Mouse (Mus musculus) liver, embryonic 14.5 days (tissue): Measurements from ENCODE around the gene Qsox1. TPM values are rescaled to one million over a fixed set of nuclear protein-coding genes. Genes with fewer than 3 reads are reported as not detected.

Source experiments
- ATAC-seq: fragments of 200-750 bp; cut with Nextera tagmentation; 2 replicates; pipeline ENCODE4 v1.8.0; 2017; ENCODE audit warnings: moderate number of reproducible peaks, mild to moderate bottlenecking, moderate library complexity; ENCODE audit not compliant: insufficient read depth
- DNase-seq, 3 experiments: peaks; one replicate each; pipeline ENCODE4 v3.0.0-alpha.2; 2012 to 2013; ENCODE audit warnings: low read depth in 3 of 3, low spot score in 3 of 3
- H3K27ac ChIP-seq: fragments of 300-500 bp; sonication (generic); 2 replicates; pipeline ENCODE4 v1.5.1; 2014; ENCODE audit warnings: moderate library complexity, mild to moderate bottlenecking, control low read depth, inconsistent platforms
- H3K27me3 ChIP-seq: fragments of 300-500 bp; sonication (generic); 2 replicates; pipeline ENCODE4 v1.6.1; 2014; ENCODE audit warnings: mild to moderate bottlenecking, low read length, moderate library complexity; ENCODE audit not compliant: control insufficient read depth, insufficient read depth
- H3K36me3 ChIP-seq: fragments of 300-500 bp; sonication (generic); replicated peaks from 2 replicates; pipeline ENCODE4 v1.6.1; 2014; ENCODE audit warnings: low read depth; ENCODE audit not compliant: control insufficient read depth, insufficient read depth
- H3K4me1 ChIP-seq, 2 experiments: fragments of 200-500 bp in 1 of 2; fragments of 300-500 bp in 1 of 2; sonication (generic) in 1 of 2; replicated peaks; 2 replicates each; pipeline ENCODE4 v1.6.1; 2012 to 2014; ENCODE audit warnings: antibody characterized with exemption in 1 of 2, inconsistent platforms in 1 of 2, low read length in 1 of 2; ENCODE audit not compliant: control insufficient read depth in 2 of 2, insufficient read depth in 2 of 2
- H3K4me2 ChIP-seq: fragments of 300-500 bp; sonication (generic); 2 replicates; pipeline ENCODE4 v1.6.1; 2014; ENCODE audit warnings: low read depth, mild to moderate bottlenecking, control low read depth, moderate library complexity
- H3K4me3 ChIP-seq, 2 experiments: fragments of 200-500 bp in 1 of 2; fragments of 300-500 bp in 1 of 2; sonication (generic) in 1 of 2; 2 replicates each; pipeline ENCODE4 v1.5.1; 2012 to 2014; ENCODE audit warnings: low read depth in 2 of 2, low read length in 2 of 2, mild to moderate bottlenecking in 2 of 2, control low read depth in 1 of 2, inconsistent platforms in 1 of 2, moderate library complexity in 1 of 2; ENCODE audit not compliant: insufficient read depth in 1 of 2
- H3K9ac ChIP-seq: fragments of 300-500 bp; sonication (generic); replicated peaks from 2 replicates; pipeline ENCODE4 v1.6.1; 2014; ENCODE audit warnings: mild to moderate bottlenecking, control low read depth, moderate library complexity
- H3K9me3 ChIP-seq: fragments of 300-500 bp; sonication (generic); 2 replicates; pipeline ENCODE4 v1.6.1; 2016; ENCODE audit warnings: low read length, mixed read lengths; ENCODE audit not compliant: control insufficient read depth
- CTCF ChIP-seq: IDR thresholded peaks from 2 replicates; pipeline ENCODE4 v1.5.1; 2016; ENCODE audit warnings: antibody characterized with exemption, low read depth, control low read depth
- EP300 ChIP-seq: IDR thresholded peaks from 2 replicates; pipeline ENCODE4 v1.6.1; 2016; ENCODE audit warnings: antibody characterized with exemption, low read depth
- WGBS: fragments of 180-500 bp; shearing (Covaris S2); extraction: QIAGEN DNeasy Blood & Tissue Kit; methylation state at CpG from one replicate; pipeline ENCODE4 v1.1.7; 2014; ENCODE audit not compliant: insufficient replicate concordance; 5-methylcytosine and 5-hydroxymethylcytosine counted together
- polyA plus RNA-seq, 2 experiments: library from polyadenylated mRNA; depleted of rRNA in 1 of 2; stranded (reverse) in 1 of 2; unstranded in 1 of 2; fragments of >200 nt; fragmentation: Nextera tagmentation in 1 of 2; extraction: Ambion mirVana in 1 of 2; gene quantifications; 2 replicates each; pipeline versions ENCODE4 v1.2.1 to v1.2.3; 2012 to 2014

Gene Qsox1
- polyA plus RNA-seq, 2 experiments: 11.0 to 16.5 TPM

GRCm38 (mm10) chr1:155795791-155796233 lies 16.9 kb downstream of the Qsox1 start:
- Histone ChIP-seq H3K9me3 (no peaks in the 10 kb centered on the region), H3K27me3 (no peaks in the 10 kb centered on the region), H3K27ac (no peak overlapping the region), H3K4me3 (no peak overlapping the region), H3K9ac (no peak overlapping the region), H3K36me3 (no peaks in the 10 kb centered on the region; the same call in 1 of the 2 replicates), H3K4me1 (peaks cover 0 to 7% of the 10 kb centered on the region in 2 experiments; a peak in 3 of 4 replicates), H3K4me2 (no peak overlapping the region)
- DNase-seq (no peak), ATAC-seq (no peak)
- 81% methylated on average over 5 of the region's 5 CpGs for WGBS
- no peak for TF ChIP-seq CTCF
- TF ChIP-seq EP300: no peak

- Histone ChIP-seq H3K9me3 (no peaks in the 10 kb centered on the region), H3K4me1 (peaks cover 0 to 7% of the 10 kb centered on the region in 2 experiments; a peak in 3 of 4 replicates), H3K36me3 (no peaks in the 10 kb centered on the region; the same call in 1 of the 2 replicates), H3K27me3 (no peaks in the 10 kb centered on the region), H3K4me3 (no peak overlapping the region), H3K27ac (no peak overlapping the region), H3K9ac (no peak overlapping the region), H3K4me2 (no peak overlapping the region)
- TF ChIP-seq EP300: no peak
- TF ChIP-seq CTCF: no peak
- DNase-seq (no peak), ATAC-seq (no peak)
- 75% methylated on average over 6 of the region's 6 CpGs for WGBS
These were observed 17.8 kb downstream of the Qsox1 start for GRCm38 (mm10) chr1:155794855-155795254.

- Histone ChIP-seq H3K4me1 (peaks cover 0 to 6% of the 10 kb centered on the region in 2 experiments; a peak in 2 of 4 replicates), H3K27me3 (no peaks in the 10 kb centered on the region), H3K4me2 (no peak overlapping the region), H3K36me3 (peaks cover 3% of the 10 kb centered on the region; the same call in 1 of the 2 replicates), H3K4me3 (no peak overlapping the region), H3K27ac (no peak overlapping the region), H3K9me3 (no peaks in the 10 kb centered on the region), H3K9ac (no peak overlapping the region)
- ATAC-seq (no peak), DNase-seq (no peak)
- TF ChIP-seq CTCF (peak; percentile 48), EP300 (no peak)
- WGBS: 45% methylated on average over 5 of the region's 5 CpGs
These were observed 20.8 kb downstream of the Qsox1 start for GRCm38 (mm10) chr1:155791919-155792318.

- no peak overlapping the region for H3K4me3 ChIP-seq
- no peaks in the 10 kb centered on the region for H3K9me3 ChIP-seq
- no peak overlapping the region for H3K9ac ChIP-seq
- no peak for TF ChIP-seq EP300
- no peak for TF ChIP-seq CTCF
- no peak overlapping the region for H3K27ac ChIP-seq
- no peaks in the 10 kb centered on the region for H3K27me3 ChIP-seq
- WGBS: 69% methylated on average over 16 of the region's 16 CpGs
- no peak overlapping the region for H3K4me2 ChIP-seq
- no peaks in the 10 kb centered on the region for H3K4me1 ChIP-seq
- no peak for ATAC-seq
- H3K36me3 ChIP-seq: peaks cover 3% of the 10 kb centered on the region; the same call in 1 of the 2 replicates
- no peak for DNase-seq
These were observed 22.3 kb downstream of the Qsox1 start for GRCm38 (mm10) chr1:155790111-155790974.

- 68% methylated on average over 7 of the region's 7 CpGs for WGBS
- Histone ChIP-seq H3K36me3 (peaks cover 3% of the 10 kb centered on the region; the same call in 1 of the 2 replicates), H3K27me3 (no peaks in the 10 kb centered on the region)
These were observed 26.8 kb downstream of the Qsox1 start for GRCm38 (mm10) chr1:155785886-155786285.

More at GRCm38 (mm10) chr1:155785886-155786285, 26.8 kb downstream of the Qsox1 start:
- Histone ChIP-seq H3K9me3 (no peaks in the 10 kb centered on the region), H3K4me3 (no peak overlapping the region), H3K4me1 (peaks cover 0 to 5% of the 10 kb centered on the region in 2 experiments; a peak in 1 of 4 replicates), H3K9ac (no peak overlapping the region), H3K4me2 (no peak overlapping the region), H3K27ac (no peak overlapping the region)
- ATAC-seq (no peak), DNase-seq (no peak)
- no peak for TF ChIP-seq CTCF
- no peak for TF ChIP-seq EP300
